Mouse (Mus musculus): ENCODE data around the gene Hpn. TPM values are rescaled to one million over a fixed set of nuclear protein-coding genes. Genes with fewer than 3 reads are reported as not detected.

Hpn gene
- polyA plus RNA-seq, 1 experiment from 2014 or later = 0.50 TPM

DNA sequence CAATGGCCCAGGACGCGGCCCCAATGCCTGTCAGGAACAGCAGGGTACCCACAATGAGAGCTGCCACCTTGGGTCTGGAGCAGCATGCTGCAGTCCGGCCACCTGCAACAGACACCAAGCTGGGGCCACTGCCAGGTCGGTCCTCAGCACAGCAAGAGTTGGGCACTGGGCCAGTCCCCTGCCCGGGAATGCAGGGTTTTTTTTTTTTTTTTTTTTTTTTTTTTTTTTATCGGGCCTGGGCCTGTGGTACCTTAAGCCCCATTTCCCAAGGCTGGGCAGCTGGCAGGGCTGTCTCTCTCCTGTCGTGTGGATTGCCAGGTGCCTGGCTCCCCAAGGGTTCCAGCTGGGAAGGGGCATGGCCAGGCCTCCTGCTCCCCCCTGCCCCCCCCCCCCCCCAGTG lies 6.0 kb downstream of the Hpn start:
- Histone ChIP-seq H3K27me3 (replicated peaks) (no peaks in the 10 kb centered on the region), H3K9me3 (replicated peaks) (no peaks in the 10 kb centered on the region), H3K4me2 (no peak overlapping the region), H3K9ac (replicated peaks) (no peak overlapping the region), H3K4me3 (replicated peaks) (no peak overlapping the region), H3K4me1 (no peaks in the 10 kb centered on the region), H3K36me3 (no peaks in the 10 kb centered on the region), H3K27ac (replicated peaks) (no peak overlapping the region)
- WGBS = 33% methylated on average over 7 of the region's 7 CpGs
- no peak for ATAC-seq (ENCODE audit: low FRiP score)

DNA sequence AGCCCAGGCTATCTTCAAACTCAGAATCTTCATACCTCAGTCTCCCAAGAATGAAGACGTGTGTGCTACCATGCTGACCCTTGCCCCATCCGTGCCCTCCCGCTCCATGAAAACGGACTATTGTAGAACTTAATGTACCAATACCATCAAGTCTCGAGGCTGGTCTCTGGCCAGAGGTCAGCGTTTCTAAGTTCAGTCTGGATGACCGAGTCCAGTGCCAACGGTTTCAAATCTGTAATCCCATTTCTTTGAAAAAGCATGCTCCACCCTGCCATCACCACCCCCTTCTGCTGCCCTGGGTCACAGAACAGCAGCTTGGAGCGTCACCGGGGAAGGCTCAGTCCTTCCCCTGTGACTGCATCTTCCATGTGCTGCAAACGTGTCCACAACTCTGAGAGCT lies 7.3 kb downstream of the Hpn start:
- Histone ChIP-seq H3K4me3 (replicated peaks) (no peak overlapping the region), H3K27ac (replicated peaks) (no peak overlapping the region), H3K9me3 (replicated peaks) (no peaks in the 10 kb centered on the region), H3K27me3 (replicated peaks) (no peaks in the 10 kb centered on the region), H3K4me2 (no peak overlapping the region), H3K9ac (replicated peaks) (no peak overlapping the region), H3K36me3 (no peaks in the 10 kb centered on the region), H3K4me1 (no peaks in the 10 kb centered on the region)
- ATAC-seq (ENCODE audit: low FRiP score) = no peak
- WGBS = 90% methylated on average over 11 of the region's 11 CpGs

DNA sequence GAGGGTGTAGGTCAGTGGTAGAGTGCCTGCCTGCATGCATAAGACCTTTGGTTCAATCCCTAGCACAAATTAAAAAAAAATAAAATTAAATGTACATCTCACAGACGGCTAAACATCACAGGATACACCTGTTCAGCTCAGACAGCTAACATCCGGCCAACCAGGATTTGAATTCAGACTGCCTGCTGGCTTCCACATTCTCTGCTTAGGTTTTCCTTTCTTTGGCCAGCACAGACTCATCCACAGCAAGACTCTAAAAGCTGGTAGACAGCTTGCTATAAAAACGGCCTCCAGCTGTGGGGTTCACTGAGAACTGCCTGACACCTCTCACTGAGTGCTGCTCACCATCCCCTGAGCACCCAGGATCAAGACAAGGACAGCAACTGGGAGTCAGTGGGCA lies 8.9 kb downstream of the Hpn start:
- no peaks in the 10 kb centered on the region for H3K9me3 ChIP-seq (replicated peaks)
- no peaks in the 10 kb centered on the region for H3K4me1 ChIP-seq
- H3K27me3 ChIP-seq (replicated peaks) = no peaks in the 10 kb centered on the region
- 43% methylated on average over 3 of the region's 3 CpGs for WGBS
- ATAC-seq (ENCODE audit: low FRiP score) = no peak
- no peaks in the 10 kb centered on the region for H3K36me3 ChIP-seq
- no peak overlapping the region for H3K4me3 ChIP-seq (replicated peaks)
- no peak overlapping the region for H3K27ac ChIP-seq (replicated peaks)
- no peak overlapping the region for H3K4me2 ChIP-seq
- H3K9ac ChIP-seq (replicated peaks) = no peak overlapping the region

DNA sequence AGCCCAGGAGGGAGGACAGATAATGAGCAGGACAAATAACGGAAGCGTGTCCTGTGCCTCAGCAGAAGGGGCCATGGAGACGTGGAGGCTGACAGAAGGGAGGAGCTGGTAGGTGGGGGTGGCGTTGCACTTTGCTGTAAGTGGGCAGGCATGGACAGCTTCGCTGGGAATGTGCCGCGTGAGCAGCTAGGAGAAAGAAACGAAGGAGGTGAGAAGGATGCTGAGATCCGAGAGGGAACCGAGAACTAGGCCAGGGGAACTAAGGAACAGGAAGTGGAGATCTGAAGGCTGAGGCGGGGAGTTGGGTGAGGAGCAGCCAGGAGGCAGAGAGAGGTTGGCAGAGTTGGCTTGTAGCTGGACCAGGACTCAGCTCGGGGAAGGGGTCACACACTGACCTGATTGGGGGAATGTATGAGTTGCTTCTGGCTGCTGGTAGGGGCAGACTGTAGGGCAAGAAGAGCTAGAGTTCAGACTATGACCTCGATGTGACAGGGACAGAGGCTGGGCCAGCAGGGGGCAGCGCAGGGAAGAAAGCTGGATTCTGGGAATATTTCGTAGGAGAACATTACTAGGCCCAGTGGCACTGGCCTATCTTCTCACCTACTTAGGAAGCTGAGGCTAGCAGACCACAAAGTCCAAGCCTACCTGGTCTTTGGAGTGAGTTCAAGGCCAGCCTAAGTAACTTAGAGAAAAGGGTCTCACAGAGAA lies 9.9 kb downstream of the Hpn start:
- ATAC-seq (ENCODE audit: low FRiP score) = no peak
- H3K27me3 ChIP-seq (replicated peaks) = no peaks in the 10 kb centered on the region
- H3K36me3 ChIP-seq = no peaks in the 10 kb centered on the region
- H3K4me2 ChIP-seq = no peak overlapping the region
- no peak overlapping the region for H3K9ac ChIP-seq (replicated peaks)
- no peak overlapping the region for H3K27ac ChIP-seq (replicated peaks)
- H3K4me1 ChIP-seq = no peaks in the 10 kb centered on the region
- 74% methylated on average over 15 of the region's 15 CpGs for WGBS
- H3K4me3 ChIP-seq (replicated peaks) = no peak overlapping the region
- no peaks in the 10 kb centered on the region for H3K9me3 ChIP-seq (replicated peaks)

DNA sequence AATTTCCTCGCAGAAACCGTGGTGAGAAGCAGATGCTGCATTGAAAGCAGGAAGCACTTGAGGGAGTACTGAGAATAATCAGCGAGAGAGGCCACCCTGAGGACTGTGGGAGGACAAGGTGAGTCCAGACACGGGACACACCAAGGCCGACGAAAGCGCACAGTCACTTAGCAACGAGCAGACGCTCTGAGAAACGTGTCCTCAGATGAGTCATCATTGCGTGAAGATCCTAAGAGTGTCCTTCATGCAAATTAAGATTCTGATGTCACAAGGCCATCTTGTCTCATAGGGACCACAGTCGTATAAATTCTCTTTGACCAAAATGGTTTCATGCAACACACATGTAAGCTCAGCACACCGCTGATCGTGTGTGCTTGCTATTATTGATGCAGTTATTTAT lies 14.3 kb downstream of the Hpn start:
- Histone ChIP-seq H3K9ac (replicated peaks) (no peak overlapping the region), H3K27me3 (replicated peaks) (no peaks in the 10 kb centered on the region), H3K9me3 (replicated peaks) (no peaks in the 10 kb centered on the region), H3K4me3 (replicated peaks) (no peak overlapping the region), H3K27ac (replicated peaks) (no peak overlapping the region), H3K4me2 (no peak overlapping the region), H3K4me1 (peaks cover 3% of the 10 kb centered on the region; the same call in 1 of the 2 replicates), H3K36me3 (no peaks in the 10 kb centered on the region)
- no peak for ATAC-seq (ENCODE audit: low FRiP score)
- 81% methylated on average over 14 of the region's 14 CpGs for WGBS

DNA sequence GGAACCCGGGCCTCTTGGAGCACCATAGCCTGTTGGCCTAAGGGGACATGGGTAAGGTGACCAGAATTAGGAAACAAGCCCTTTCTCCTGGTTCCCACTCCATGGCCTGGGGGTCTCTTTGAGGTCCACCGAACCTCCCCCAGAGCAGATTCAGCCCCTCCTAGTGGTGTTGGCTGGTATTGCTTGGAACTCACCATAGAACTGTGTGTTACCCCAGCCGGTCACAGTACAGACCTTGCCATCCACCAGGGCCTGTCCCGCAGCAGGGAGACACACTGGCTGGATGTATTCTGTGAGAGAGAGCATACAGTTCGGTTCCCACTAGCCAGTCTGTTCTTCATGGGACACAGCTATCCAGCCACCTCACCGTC lies 15.5 kb downstream of the Hpn start:
- no peak overlapping the region for H3K4me3 ChIP-seq (replicated peaks)
- no peak overlapping the region for H3K4me2 ChIP-seq
- WGBS = 78% methylated on average over 6 of the region's 6 CpGs
- peaks cover 3% of the 10 kb centered on the region; the same call in 1 of the 2 replicates for H3K4me1 ChIP-seq
- no peaks in the 10 kb centered on the region for H3K9me3 ChIP-seq (replicated peaks)
- H3K27ac ChIP-seq (replicated peaks) = no peak overlapping the region
- H3K36me3 ChIP-seq = no peaks in the 10 kb centered on the region
- ATAC-seq (ENCODE audit: low FRiP score) = no peak
- no peak overlapping the region for H3K9ac ChIP-seq (replicated peaks)
- H3K27me3 ChIP-seq (replicated peaks) = no peaks in the 10 kb centered on the region

DNA sequence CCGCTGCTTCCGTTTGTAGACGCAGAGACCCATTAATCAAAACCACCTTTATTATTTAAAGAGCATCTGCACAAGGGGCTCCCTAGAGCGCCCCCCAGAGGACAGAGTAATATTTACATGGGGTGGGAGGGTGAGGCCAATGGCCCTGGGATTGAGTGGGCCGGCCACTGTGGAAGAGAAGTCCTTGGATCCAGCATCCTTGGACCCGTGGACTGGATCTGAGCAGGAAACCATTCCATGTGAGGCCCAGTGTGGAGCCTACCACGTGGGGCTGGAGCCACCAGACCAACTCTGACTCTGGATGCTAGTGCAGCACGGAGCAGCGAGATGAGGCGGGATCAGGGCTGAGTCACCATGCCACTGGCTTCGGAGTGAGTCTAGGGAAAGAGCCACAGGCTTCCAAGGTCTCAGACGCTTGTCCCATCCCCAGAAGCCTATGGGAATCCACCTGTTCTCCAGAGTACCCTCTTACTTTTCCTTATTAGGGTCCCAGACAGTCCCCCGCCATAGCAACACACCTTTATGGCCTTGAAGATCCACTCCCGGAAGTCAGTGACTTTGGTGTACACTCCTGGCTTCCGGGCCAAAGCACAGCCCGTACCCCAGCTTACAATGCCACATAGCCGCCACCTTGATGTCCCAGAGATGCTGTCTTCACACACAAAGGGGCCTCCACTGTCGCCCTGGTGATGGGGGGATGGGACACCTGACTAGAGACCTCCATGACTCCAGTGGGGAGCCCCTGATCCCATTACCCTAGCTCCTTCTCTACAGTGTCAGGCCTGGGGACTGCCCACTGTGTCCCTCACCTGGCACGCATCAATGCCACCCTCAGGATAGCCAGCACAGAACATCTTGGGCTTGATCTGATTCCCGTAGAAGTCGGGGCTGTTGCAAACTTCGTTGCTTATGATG lies 16.1 kb downstream of the Hpn start:
- H3K4me3 ChIP-seq (replicated peaks) = no peak overlapping the region
- H3K4me2 ChIP-seq = no peak overlapping the region
- WGBS = 80% methylated on average over 22 of the region's 22 CpGs
- no peaks in the 10 kb centered on the region for H3K27me3 ChIP-seq (replicated peaks)
- H3K27ac ChIP-seq (replicated peaks) = no peak overlapping the region
- H3K9me3 ChIP-seq (replicated peaks) = no peaks in the 10 kb centered on the region
- H3K36me3 ChIP-seq = no peaks in the 10 kb centered on the region
- peaks cover 3% of the 10 kb centered on the region; the same call in 1 of the 2 replicates for H3K4me1 ChIP-seq
- ATAC-seq (ENCODE audit: low FRiP score) = no peak
- no peak overlapping the region for H3K9ac ChIP-seq (replicated peaks)

DNA sequence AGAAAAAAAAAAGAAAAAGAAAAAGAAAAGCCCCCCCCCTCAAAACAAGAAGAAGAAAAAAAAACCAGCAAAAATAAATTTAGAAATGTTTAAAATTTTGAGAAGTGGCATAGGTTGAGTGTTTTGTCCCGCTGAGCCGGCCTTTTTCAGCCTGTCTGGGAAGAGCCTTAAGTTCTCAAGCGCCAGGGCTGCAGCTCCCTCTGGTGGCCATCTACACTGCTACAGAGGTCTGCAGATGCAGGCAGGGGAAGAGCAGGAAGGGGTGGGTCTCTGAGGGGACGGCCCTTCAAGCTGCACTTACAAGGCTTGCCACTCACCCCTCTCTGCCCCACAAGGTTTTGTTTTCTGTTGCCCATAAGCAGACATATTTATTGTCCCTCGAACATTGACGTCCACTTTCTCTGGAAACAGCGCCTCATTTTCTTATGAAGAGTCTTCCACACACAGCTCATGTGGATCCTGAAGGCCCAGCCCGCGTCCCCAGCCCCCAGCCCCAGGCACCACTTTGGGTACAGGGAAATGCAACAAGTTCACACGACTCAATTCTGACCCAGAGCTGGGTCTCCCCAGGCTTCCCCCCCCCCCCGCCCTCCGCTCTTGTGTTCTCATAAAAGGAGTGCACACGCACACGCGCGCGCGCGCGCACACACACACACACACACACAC lies 17.4 kb downstream of the Hpn start:
- H3K27ac ChIP-seq (replicated peaks) = no peak overlapping the region
- no peaks in the 10 kb centered on the region for H3K36me3 ChIP-seq
- H3K4me2 ChIP-seq = peak overlapping the region; percentile 52
- 46% methylated on average over 20 of the region's 20 CpGs for WGBS
- H3K4me3 ChIP-seq (replicated peaks) = peak overlapping the region; percentile 20; the same call in 1 of the 2 replicates
- H3K9ac ChIP-seq (replicated peaks) = no peak overlapping the region
- ATAC-seq (ENCODE audit: low FRiP score) = peak; percentile 88
- no peaks in the 10 kb centered on the region for H3K27me3 ChIP-seq (replicated peaks)
- peaks cover 3% of the 10 kb centered on the region; the same call in 1 of the 2 replicates for H3K4me1 ChIP-seq
- H3K9me3 ChIP-seq (replicated peaks) = no peaks in the 10 kb centered on the region

DNA sequence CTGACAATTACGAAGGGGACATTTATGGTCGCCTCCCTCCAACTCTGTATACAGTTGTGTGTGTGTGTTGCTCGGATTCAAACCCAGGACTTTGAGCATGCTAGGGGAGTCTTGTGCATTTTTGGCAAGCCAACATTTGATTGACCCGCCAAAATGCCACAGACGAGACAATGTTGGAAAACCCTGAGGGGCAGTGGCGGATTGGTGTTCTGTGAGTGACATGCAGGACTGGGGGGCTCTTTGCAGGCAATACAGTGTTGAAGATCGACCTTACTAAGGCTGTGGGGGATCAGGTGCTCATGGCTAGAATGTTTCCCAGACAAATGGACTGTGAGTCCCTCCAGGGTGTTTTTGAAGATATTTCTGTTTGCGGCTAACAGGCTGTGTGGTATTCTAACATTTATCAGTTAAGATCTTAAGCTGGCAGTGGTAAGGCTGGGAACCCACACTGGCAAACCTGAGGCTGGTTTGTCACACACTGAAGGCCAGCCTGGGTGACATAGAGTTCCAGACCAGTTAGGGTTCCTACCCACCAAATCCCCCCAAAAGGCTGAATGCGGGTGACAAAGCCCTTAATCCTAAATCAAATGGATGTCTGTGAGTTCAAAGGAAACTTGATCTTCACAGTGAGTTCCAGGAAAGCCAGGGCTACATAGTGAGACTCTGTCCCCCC lies 18.1 kb downstream of the Hpn start:
- Histone ChIP-seq H3K27ac (replicated peaks) (no peak overlapping the region), H3K9me3 (replicated peaks) (no peaks in the 10 kb centered on the region), H3K36me3 (no peaks in the 10 kb centered on the region), H3K4me1 (peaks cover 3% of the 10 kb centered on the region; the same call in 1 of the 2 replicates), H3K4me3 (replicated peaks) (no peak overlapping the region), H3K4me2 (no peak overlapping the region), H3K27me3 (replicated peaks) (no peaks in the 10 kb centered on the region), H3K9ac (replicated peaks) (no peak overlapping the region)
- no peak for ATAC-seq (ENCODE audit: low FRiP score)
- 76% methylated on average over 9 of the region's 9 CpGs for WGBS

DNA sequence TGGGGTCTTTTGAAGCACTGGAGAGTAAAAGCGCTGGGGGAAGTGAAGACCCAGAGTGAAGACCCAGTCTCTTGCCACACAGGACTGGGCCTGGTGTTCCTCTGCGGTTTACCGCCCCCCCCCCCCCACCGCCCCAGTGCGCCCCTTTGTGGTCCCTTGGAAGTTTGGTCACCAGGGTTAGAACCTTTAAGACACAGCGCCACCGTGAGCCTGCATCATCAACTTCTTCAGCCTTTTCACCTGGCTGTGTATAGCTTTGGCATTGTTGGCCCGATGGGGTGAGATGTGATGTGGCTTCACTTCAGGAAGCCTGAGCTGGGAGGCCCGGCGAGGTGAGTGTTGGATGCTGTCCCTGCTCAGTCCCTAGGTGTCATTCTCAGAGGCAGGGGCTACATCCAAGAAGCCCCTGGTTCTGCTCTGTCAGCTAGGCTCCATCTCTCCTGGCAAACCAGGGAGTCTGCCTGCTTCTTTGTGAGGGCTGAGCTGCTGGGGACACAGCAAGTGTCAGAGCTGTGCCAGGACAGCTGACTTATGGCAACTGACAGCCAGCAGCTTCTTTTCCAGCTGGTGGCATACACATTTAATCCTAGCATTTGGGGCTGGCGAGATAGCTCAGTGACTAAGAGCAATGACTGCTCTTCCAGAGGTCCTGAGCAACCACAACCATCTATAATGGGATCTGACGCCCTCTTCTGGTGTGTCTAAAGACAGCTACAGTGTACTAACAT lies 20.2 kb downstream of the Hpn start:
- no peak for ATAC-seq (ENCODE audit: low FRiP score)
- no peak overlapping the region for H3K9ac ChIP-seq (replicated peaks)
- no peak overlapping the region for H3K4me2 ChIP-seq
- no peaks in the 10 kb centered on the region for H3K27me3 ChIP-seq (replicated peaks)
- peaks cover 3% of the 10 kb centered on the region; the same call in 1 of the 2 replicates for H3K4me1 ChIP-seq
- H3K36me3 ChIP-seq = no peaks in the 10 kb centered on the region
- 34% methylated on average over 12 of the region's 12 CpGs for WGBS
- H3K27ac ChIP-seq (replicated peaks) = no peak overlapping the region
- no peaks in the 10 kb centered on the region for H3K9me3 ChIP-seq (replicated peaks)
- H3K4me3 ChIP-seq (replicated peaks) = no peak overlapping the region

DNA sequence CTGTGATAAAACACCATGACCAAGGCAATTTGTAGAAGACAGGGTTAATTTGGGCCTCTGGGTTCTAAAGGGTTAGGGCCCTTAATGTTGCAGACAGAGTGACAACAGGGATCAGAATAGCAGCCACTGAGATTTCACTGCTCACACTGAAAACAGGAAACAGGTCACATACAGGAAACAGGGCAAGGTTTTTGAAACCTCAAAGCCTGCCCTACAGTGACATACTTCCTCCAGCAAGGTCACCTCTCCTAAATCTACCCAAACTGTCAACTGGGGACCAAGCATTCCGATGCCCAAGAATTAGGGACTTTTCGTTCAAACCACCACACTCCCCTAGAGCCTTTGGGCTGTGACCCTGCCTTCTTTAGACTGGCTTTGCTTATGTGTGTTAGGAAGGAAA lies 25.4 kb downstream of the Hpn start:
- Histone ChIP-seq H3K27ac (replicated peaks) (no peak overlapping the region), H3K9ac (replicated peaks) (no peak overlapping the region), H3K9me3 (replicated peaks) (no peaks in the 10 kb centered on the region), H3K36me3 (no peaks in the 10 kb centered on the region), H3K4me1 (peaks cover 5% of the 10 kb centered on the region; the same call in 1 of the 2 replicates), H3K27me3 (replicated peaks) (no peaks in the 10 kb centered on the region), H3K4me2 (no peak overlapping the region), H3K4me3 (replicated peaks) (no peak overlapping the region)
- WGBS = 84% methylated on average over 2 of the region's 2 CpGs
- no peak for ATAC-seq (ENCODE audit: low FRiP score)
